Mouse (Mus musculus) bone marrow macrophage, adult 2 months (primary cell): ENCODE results near the gene Lrrc1.

Experiments
- CTCF ChIP-seq: IDR thresholded peaks from 2 replicates; pipeline ENCODE4 v1.5.1; 2012; ENCODE audit warnings: low read depth, mild to moderate bottlenecking, low read length, moderate library complexity
- POLR2A ChIP-seq: IDR thresholded peaks from 2 replicates; pipeline ENCODE4 v1.6.1; 2012; ENCODE audit warnings: mild to moderate bottlenecking, low read depth, low read length, borderline replicate concordance

- TF ChIP-seq CTCF (no peak), POLR2A (no peak)
Observed at GRCm38 (mm10) chr9:77459365-77459764, 85.3 kb downstream of the Lrrc1 start.
